Mouse (Mus musculus): ENCODE measurements around the gene Add2. TPM values are rescaled to one million over a fixed set of nuclear protein-coding genes. Genes with fewer than 3 reads are reported as not detected.

Add2 gene
- polyA plus RNA-seq, 1 experiment from 2014 or later, result 1.8 TPM

DNA sequence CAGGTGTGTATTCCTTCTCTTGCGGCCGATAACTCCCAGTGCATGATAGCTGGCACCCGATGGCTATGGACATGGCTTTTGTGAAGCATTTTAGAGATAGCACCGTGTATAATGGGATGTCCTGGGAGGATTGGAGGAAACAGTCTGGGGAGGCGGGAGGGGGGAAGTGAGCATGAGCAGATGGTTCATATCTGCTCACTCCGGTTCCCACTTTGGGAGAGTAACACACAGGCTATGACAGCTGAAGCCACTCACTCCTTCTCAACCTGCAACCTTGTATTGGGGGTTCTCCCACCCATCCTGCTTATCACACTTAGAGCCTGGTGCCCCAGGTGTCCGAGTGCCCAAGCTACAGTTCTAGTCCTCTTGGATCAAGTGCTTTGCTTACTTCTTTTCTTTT, 41.8 kb downstream of the Add2 start:
- WGBS, result 75% methylated on average over 7 of the region's 7 CpGs
- no peak for ATAC-seq (replicated peaks; ENCODE audit: low FRiP score, low read depth)
- no peak for DNase-seq (ENCODE audit: low spot score)

DNA sequence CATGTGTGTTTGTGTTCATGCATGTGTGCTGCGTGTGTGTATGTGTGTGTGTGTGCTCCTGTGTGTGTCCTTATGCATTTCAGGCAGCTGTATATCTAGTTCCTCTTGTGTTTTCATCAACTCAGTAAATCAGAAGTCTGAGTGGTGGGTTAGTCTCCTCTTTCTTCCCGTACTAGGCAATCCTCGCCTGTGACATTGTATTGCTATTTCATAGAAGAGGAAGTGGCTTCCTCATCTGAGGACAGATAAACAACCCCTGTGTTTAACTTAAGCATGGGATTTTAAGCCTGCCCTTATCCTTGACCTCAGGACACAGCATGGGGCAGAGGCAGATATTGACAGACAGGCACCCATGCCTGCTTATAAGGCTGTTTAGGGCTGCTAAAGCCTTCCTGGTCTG, 45.4 kb downstream of the Add2 start:
- Histone ChIP-seq H3K9me3 (replicated peaks; ENCODE audit: low read length) (no peaks in the 10 kb centered on the region), H3K4me3 (replicated peaks; ENCODE audit: low read depth, low read length) (no peak overlapping the region)
- WGBS, result 85% methylated on average over 3 of the region's 3 CpGs

More for the DNA sequence above, 41.8 kb downstream of the Add2 start:
- Histone ChIP-seq H3K9me3 (replicated peaks; ENCODE audit: low read length) (no peaks in the 10 kb centered on the region), H3K36me3 (ENCODE audit: insufficient read depth, low read length) (no peaks in the 10 kb centered on the region), H3K4me1 (replicated peaks; ENCODE audit: insufficient read depth, low read length) (no peaks in the 10 kb centered on the region), H3K9ac (ENCODE audit: low read depth, low read length) (no peak overlapping the region), H3K27ac (no peak overlapping the region), H3K4me2 (ENCODE audit: low read length) (no peak overlapping the region), H3K4me3 (replicated peaks; ENCODE audit: low read depth, low read length) (no peak overlapping the region), H3K27me3 (ENCODE audit: insufficient read depth, low read length) (no peaks in the 10 kb centered on the region)
- TF ChIP-seq CTCF (IDR thresholded peaks at IDR 0.05; ENCODE audit: low read depth), result no peak

GRCm38 (mm10) chr6:86074538-86075204, 46.2 kb downstream of the Add2 start:
- no peak overlapping the region for H3K9ac ChIP-seq (ENCODE audit: low read depth, low read length)
- H3K27me3 ChIP-seq (ENCODE audit: insufficient read depth, low read length), result no peaks in the 10 kb centered on the region
- no peaks in the 10 kb centered on the region for H3K36me3 ChIP-seq (ENCODE audit: insufficient read depth, low read length)
- ATAC-seq (replicated peaks; ENCODE audit: low FRiP score, low read depth) (no peak), DNase-seq (ENCODE audit: low spot score) (no peak)
- H3K4me1 ChIP-seq (replicated peaks; ENCODE audit: insufficient read depth, low read length), result no peaks in the 10 kb centered on the region
- no peaks in the 10 kb centered on the region for H3K9me3 ChIP-seq (replicated peaks; ENCODE audit: low read length)
- no peak overlapping the region for H3K4me2 ChIP-seq (ENCODE audit: low read length)
- H3K4me3 ChIP-seq (replicated peaks; ENCODE audit: low read depth, low read length), result no peak overlapping the region
- H3K27ac ChIP-seq, result no peak overlapping the region
- no peak for TF ChIP-seq CTCF (IDR thresholded peaks at IDR 0.05; ENCODE audit: low read depth)
- WGBS, result 76% methylated on average over 8 of the region's 8 CpGs

More for the DNA sequence above, 45.4 kb downstream of the Add2 start:
- DNase-seq (ENCODE audit: low spot score) (no peak), ATAC-seq (replicated peaks; ENCODE audit: low FRiP score, low read depth) (no peak)
- Histone ChIP-seq H3K36me3 (ENCODE audit: insufficient read depth, low read length) (no peaks in the 10 kb centered on the region), H3K27ac (no peak overlapping the region), H3K4me1 (replicated peaks; ENCODE audit: insufficient read depth, low read length) (no peaks in the 10 kb centered on the region), H3K27me3 (ENCODE audit: insufficient read depth, low read length) (no peaks in the 10 kb centered on the region), H3K4me2 (ENCODE audit: low read length) (no peak overlapping the region), H3K9ac (ENCODE audit: low read depth, low read length) (no peak overlapping the region)
- no peak for TF ChIP-seq CTCF (IDR thresholded peaks at IDR 0.05; ENCODE audit: low read depth)

DNA sequence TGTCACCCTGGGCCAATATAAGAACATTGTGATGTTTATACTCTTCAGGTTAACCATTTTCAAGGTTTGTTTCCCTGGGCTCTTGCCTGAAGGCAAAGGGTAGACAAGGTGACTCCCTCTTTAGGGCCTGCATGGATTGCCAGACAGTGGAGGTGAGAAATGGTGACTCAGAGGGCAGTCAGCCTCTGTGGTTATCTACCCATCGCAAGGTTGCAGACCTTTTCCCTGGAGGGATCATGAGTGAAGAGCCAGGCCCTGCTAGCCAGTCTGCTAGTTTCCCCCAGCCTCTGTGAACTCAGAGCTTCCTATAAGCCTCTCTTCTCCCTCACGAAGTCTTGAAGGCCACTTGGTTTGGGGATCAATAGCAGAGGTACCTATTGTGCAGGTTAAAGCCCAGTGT, 48.0 kb downstream of the Add2 start:
- TF ChIP-seq CTCF (IDR thresholded peaks at IDR 0.05; ENCODE audit: low read depth), result no peak
- 77% methylated on average over 2 of the region's 2 CpGs for WGBS

GRCm38 (mm10) chr6:86077880-86078279, 49.4 kb downstream of the Add2 start:
- TF ChIP-seq CTCF (IDR thresholded peaks at IDR 0.05; ENCODE audit: low read depth), result no peak
- H3K4me2 ChIP-seq (ENCODE audit: low read length), result no peak overlapping the region
- H3K4me1 ChIP-seq (replicated peaks; ENCODE audit: insufficient read depth, low read length), result no peaks in the 10 kb centered on the region
- no peaks in the 10 kb centered on the region for H3K9me3 ChIP-seq (replicated peaks; ENCODE audit: low read length)
- H3K4me3 ChIP-seq (replicated peaks; ENCODE audit: low read depth, low read length), result no peak overlapping the region
- no peak for DNase-seq (ENCODE audit: low spot score)
- H3K27me3 ChIP-seq (ENCODE audit: insufficient read depth, low read length), result no peaks in the 10 kb centered on the region
- no peaks in the 10 kb centered on the region for H3K36me3 ChIP-seq (ENCODE audit: insufficient read depth, low read length)
- H3K9ac ChIP-seq (ENCODE audit: low read depth, low read length), result no peak overlapping the region
- no peak for ATAC-seq (replicated peaks; ENCODE audit: low FRiP score, low read depth)
- H3K27ac ChIP-seq, result no peak overlapping the region
- WGBS, result 70% methylated on average over 5 of the region's 5 CpGs

More for the DNA sequence above, 48.0 kb downstream of the Add2 start:
- DNase-seq (ENCODE audit: low spot score), result no peak
- Histone ChIP-seq H3K9me3 (replicated peaks; ENCODE audit: low read length) (no peaks in the 10 kb centered on the region), H3K4me1 (replicated peaks; ENCODE audit: insufficient read depth, low read length) (no peaks in the 10 kb centered on the region), H3K4me2 (ENCODE audit: low read length) (no peak overlapping the region), H3K27me3 (ENCODE audit: insufficient read depth, low read length) (no peaks in the 10 kb centered on the region), H3K4me3 (replicated peaks; ENCODE audit: low read depth, low read length) (no peak overlapping the region), H3K9ac (ENCODE audit: low read depth, low read length) (no peak overlapping the region), H3K27ac (no peak overlapping the region), H3K36me3 (ENCODE audit: insufficient read depth, low read length) (no peaks in the 10 kb centered on the region)
- ATAC-seq (replicated peaks; ENCODE audit: low FRiP score, low read depth), result no peak

GRCm38 (mm10) chr6:86078361-86079010, 50.0 kb downstream of the Add2 start:
- TF ChIP-seq CTCF (IDR thresholded peaks at IDR 0.05; ENCODE audit: low read depth), result no peak
- Histone ChIP-seq H3K4me3 (replicated peaks; ENCODE audit: low read depth, low read length) (no peak overlapping the region), H3K4me1 (replicated peaks; ENCODE audit: insufficient read depth, low read length) (no peaks in the 10 kb centered on the region), H3K27ac (no peak overlapping the region), H3K36me3 (ENCODE audit: insufficient read depth, low read length) (no peaks in the 10 kb centered on the region), H3K9ac (ENCODE audit: low read depth, low read length) (no peak overlapping the region), H3K9me3 (replicated peaks; ENCODE audit: low read length) (no peaks in the 10 kb centered on the region), H3K4me2 (ENCODE audit: low read length) (no peak overlapping the region), H3K27me3 (ENCODE audit: insufficient read depth, low read length) (no peaks in the 10 kb centered on the region)
- WGBS, result 67% methylated on average over 1 of the region's 1 CpGs
- DNase-seq (ENCODE audit: low spot score) (no peak), ATAC-seq (replicated peaks; ENCODE audit: low FRiP score, low read depth) (no peak)
